Mouse (Mus musculus): ENCODE measurements around the gene Klrb1f.
"Not testable (repeated sequence)": the region's sequence is repeated elsewhere in the genome, so short reads cannot be mapped to it uniquely, and the experiment has no call there.

The Klrb1f gene

GRCm38 (mm10) chr6:129049596-129050251, 4.0 kb downstream of the Klrb1f start:
- DNase-seq = no peak

- DNase-seq = no peak
These were observed 5.4 kb downstream of the Klrb1f start for GRCm38 (mm10) chr6:129051086-129051485.

GRCm38 (mm10) chr6:129051731-129052130, 6.0 kb downstream of the Klrb1f start:
- DNase-seq = no peak

GRCm38 (mm10) chr6:129056237-129056636, 10.5 kb downstream of the Klrb1f start:
- DNase-seq = no peak

- no peak for DNase-seq
These were observed 12.3 kb downstream of the Klrb1f start for GRCm38 (mm10) chr6:129058013-129058412.

- no peak for DNase-seq
These were observed 19.7 kb downstream of the Klrb1f start for GRCm38 (mm10) chr6:129065407-129065806.

- DNase-seq = no peak
These were observed 20.2 kb downstream of the Klrb1f start for GRCm38 (mm10) chr6:129065857-129066256.

- no peak for DNase-seq
These were observed 20.8 kb downstream of the Klrb1f start for GRCm38 (mm10) chr6:129066530-129066929.

- peak in 1 of 2 experiments; percentile 1 for DNase-seq
These were observed 21.3 kb downstream of the Klrb1f start for GRCm38 (mm10) chr6:129066986-129067385.

- DNase-seq = no peak
These were observed 39.4 kb downstream of the Klrb1f start for GRCm38 (mm10) chr6:129085098-129085497.

GRCm38 (mm10) chr6:129086031-129086430, 40.3 kb downstream of the Klrb1f start:
- not testable (repeated sequence) for DNase-seq

- no peak for DNase-seq
These were observed 42.5 kb downstream of the Klrb1f start for GRCm38 (mm10) chr6:129088161-129088560.

- DNase-seq = not testable (repeated sequence)
These were observed 42.9 kb downstream of the Klrb1f start for GRCm38 (mm10) chr6:129088596-129088995.

GRCm38 (mm10) chr6:129095166-129095565, 49.5 kb downstream of the Klrb1f start:
- no peak for DNase-seq

GRCm38 (mm10) chr6:129097929-129098328, 52.2 kb downstream of the Klrb1f start:
- no peak for DNase-seq

GRCm38 (mm10) chr6:129100794-129101193, 55.1 kb downstream of the Klrb1f start, which contains the start of gene Clec2e:
Clec2e (minus strand) TSS chr6:129100913.
- DNase-seq = not testable (repeated sequence)

GRCm38 (mm10) chr6:129101604-129102003, 55.9 kb downstream of the Klrb1f start:
- no peak for DNase-seq

GRCm38 (mm10) chr6:129102858-129103555, 57.3 kb downstream of the Klrb1f start:
- DNase-seq = no peak
